Mouse (Mus musculus): ENCODE data around the gene Spindoc.

DNA sequence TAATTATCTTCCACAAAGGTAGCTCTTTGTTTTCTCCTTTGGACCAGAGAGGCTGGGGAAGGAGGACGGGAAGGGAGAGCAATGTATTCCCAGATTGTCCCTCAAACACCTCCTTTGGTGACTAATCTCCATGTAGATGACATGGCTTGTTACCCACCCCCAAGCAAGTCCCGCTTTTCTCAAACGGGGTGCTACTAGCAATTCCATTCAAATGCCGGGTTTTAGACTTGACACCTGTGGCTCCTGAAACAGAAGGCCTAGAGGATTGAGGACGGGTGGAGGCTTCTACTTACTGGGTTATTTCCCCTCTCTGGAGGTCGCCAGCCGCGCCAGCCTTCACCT, 917 bp downstream of the Spindoc start:
- no peak for TF ChIP-seq CTCF (IDR thresholded peaks at IDR 0.05; ENCODE audit: insufficient read depth, low read depth, low read length)
- TF ChIP-seq POLR2A (IDR thresholded peaks at IDR 0.05; ENCODE audit: insufficient read depth, low read depth, low read length), result no peak
